Mouse (Mus musculus) embryonic fibroblast, embryonic 13.5 days (primary cell): ENCODE data around the gene Ccdc162.

Experiments used
- CTCF ChIP-seq: IDR thresholded peaks from 2 replicates; pipeline ENCODE4 v1.5.1; 2011; ENCODE audit warnings: mild to moderate bottlenecking, control low read depth, low read length, moderate library complexity, borderline replicate concordance; ENCODE audit not compliant: insufficient read depth
- POLR2A ChIP-seq: IDR thresholded peaks from 2 replicates; pipeline ENCODE4 v1.6.1; 2011; ENCODE audit warnings: low read depth, mild to moderate bottlenecking, control low read depth, low read length, moderate library complexity

GRCm38 (mm10) chr10:41575451-41576327, 140.7 kb downstream of the Ccdc162 start:
- TF ChIP-seq CTCF (no peak), POLR2A (no peak)
